Mouse (Mus musculus) spleen, adult 10 weeks (tissue): Measurements from ENCODE around the gene Fam114a1. TPM values are rescaled to one million over a fixed set of nuclear protein-coding genes. Genes with fewer than 3 reads are reported as not detected.

ENCODE experiments used
- polyA plus RNA-seq: library from polyadenylated mRNA; stranded (reverse); fragments of 350-450 nt; fragmentation: Illumina TruSeq; extraction: RNeasy Lipid Tissue Mini Kit (QIAGEN cat#74804); gene quantifications from one replicate; pipeline ENCODE4 v1.2.3, GENCODE M21; 2015; ENCODE audit warnings: low replicate concordance; ENCODE audit not compliant: insufficient read depth

Gene Fam114a1
- 14.0 TPM for polyA plus RNA-seq

DNA sequence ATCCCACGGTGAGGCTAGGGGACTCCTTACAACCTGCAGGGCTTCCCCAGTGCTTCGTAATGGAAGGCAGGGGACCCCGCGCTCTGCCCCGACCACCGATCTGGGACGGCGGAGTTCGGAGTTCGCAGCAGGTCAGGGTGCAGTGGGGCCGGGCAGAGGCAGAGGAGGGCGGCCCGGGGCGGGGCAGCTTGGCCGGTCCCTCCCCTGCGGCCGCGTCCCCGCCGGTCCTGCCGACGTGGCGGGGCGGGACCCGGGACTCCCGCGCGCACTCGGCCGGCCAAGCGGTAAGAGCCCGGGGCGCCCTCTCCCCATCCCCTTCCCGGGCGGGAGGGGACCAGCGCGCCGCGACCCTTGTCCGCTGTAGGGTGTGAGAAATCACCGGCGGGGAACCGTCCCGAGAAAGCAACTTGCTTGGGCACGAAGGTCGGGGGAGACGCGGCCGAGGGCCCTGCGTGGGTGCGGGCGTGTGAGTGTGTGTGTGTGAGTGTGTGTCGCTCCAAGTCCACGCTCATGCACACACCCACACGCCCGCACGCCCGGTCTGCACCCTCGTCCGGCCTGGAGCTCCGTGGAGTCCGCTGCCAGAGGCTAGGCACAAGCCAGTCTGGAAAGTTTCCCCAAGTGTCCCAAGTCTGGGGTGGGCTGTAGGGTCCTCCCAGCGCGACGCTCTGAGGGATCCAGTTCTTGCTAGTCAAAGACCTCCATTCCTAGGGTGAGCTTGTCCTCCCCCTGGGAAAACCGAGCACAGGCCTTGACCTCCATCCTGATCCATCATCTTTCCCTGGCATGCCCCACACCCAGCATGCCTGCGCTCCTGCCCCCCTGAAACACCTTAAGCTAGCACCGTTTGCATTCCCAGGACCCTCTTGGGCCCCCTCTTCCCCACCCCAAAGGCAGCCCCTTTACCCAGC lies at the start of gene Fam114a1:
Fam114a1 (plus strand) TSS at position 211 of the 911 bp plus-strand sequence.

DNA sequence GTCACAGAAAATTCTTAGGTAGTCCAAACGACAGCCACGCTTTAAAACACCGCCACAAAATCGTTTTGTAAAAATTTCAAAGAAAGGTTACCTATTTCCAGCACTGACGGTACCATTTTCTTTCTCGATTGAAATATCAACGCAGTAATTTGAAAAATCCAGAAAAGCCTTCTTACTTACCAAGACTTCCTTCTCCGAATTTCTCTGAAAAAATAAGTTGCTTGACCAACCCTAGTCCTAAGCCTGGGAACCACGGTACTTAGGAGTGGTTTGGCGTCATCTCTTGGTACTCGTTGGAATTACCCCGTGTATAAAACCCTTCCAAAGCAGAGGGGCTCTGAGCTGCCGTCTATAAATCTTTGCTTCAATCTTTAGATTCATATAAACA lies 10.0 kb upstream of the Fam114a1 start, which contains the start of gene Tlr6:
Tlr6 (minus strand) TSS at position 255 of the 388 bp plus-strand sequence.

Other genes with a start within 250 kb of the Fam114a1 start
- 111 TPM for gene Klf3, start 166.7 kb upstream of the Fam114a1 start, polyA plus RNA-seq
- gene Tlr1, start 36.5 kb upstream of the Fam114a1 start, polyA plus RNA-seq = 281 TPM
- 19.0 TPM for gene Tlr6, start 10.0 kb upstream of the Fam114a1 start, polyA plus RNA-seq
- gene Tmem156, start 122.1 kb downstream of the Fam114a1 start, polyA plus RNA-seq = 35.9 TPM
- gene Klhl5, start 137.5 kb downstream of the Fam114a1 start, polyA plus RNA-seq = 40.5 TPM
- 3.1 TPM for gene Wdr19, start 229.6 kb downstream of the Fam114a1 start, polyA plus RNA-seq